Mouse (Mus musculus) brain, adult 2 months (tissue): Measurements from ENCODE around the gene Pde6b.

Source experiments
- DNase-seq: peaks from one replicate; pipeline ENCODE4 v3.0.0; 2011; ENCODE audit warnings: low read depth, low spot score

The Pde6b gene

DNA sequence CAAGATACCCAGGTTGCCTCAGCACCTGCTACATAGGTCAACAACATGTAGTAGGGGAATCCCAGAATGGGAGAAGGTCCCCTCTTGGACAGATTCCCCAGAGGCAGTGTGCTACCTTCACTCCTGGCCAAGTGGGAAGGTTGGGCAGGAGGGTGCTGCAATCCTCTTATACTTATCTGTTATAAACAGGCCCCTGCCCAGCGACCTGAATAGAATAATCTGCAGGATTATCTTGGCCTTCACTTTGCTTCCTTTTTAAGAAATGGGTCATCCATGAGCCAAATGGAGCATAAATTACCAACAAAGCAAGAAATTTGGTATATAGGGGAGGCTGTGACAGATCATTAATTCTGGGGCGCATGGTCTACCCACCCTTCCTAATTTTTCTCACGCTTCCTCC is 1.6 kb downstream of the Pde6b start:
- DNase-seq = no peak

DNA sequence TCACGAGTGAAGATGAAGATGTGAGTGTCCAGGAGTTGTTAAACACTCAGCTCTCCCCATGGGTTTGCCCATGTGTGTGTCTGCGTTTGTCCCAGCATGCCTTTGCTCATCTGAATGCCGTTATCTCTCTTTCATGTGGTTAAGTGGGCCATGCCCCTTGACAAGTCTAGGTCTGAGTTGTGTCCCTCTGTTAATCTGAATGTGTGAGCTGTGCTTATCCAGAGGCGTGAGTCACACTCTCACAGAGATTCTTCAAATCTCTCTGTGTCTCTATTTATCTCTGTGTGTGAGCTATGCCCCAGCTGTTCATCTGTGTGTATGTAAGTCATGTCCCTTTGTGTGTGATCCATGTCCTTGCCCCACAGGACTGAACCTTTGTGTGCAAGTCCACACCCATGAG is 15.3 kb downstream of the Pde6b start:
- DNase-seq = no peak

DNA sequence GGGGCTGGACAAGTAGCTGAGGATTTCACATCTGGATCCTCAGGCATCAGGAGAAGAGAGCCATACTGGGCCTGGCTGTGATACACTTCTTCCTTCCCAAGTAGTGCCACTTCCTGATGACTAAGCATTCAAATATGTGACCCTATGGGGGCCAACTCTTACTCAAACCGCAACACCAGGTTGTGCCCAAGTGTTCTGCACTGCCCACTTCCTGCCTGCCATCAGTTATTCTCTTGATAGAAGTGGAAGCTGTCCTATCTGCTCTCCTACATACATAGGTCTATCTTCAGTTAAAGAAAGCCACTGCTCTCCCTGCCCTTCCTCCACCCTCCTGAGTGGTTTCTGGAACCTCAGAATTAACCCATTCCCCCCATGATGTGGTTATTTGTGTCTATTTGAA is 17.3 kb downstream of the Pde6b start:
- DNase-seq = no peak

GRCm38 (mm10) chr5:108406977-108407376 is 18.8 kb downstream of the Pde6b start:
- peak; percentile 48 for DNase-seq

DNA sequence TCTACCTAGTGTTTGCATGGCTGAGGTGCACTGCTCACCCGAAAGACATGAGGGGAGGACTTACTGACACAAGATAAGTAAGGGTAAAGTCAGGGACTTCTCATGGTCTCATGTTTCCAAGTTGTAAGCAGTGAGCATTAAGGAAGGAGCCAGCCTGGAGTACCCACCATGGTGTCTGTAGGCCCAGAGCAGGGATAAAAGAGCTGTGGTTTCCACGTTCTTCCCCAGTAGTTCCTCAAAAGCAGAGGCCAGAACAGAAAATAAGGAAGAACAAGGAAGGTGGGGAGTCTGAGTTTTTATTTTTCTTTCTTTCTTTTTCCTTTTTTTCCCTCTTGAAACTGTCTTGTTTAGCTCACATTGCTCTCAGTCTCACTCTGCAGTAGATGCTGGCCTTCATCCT is 26.5 kb downstream of the Pde6b start:
- DNase-seq = no peak

GRCm38 (mm10) chr5:108422741-108423140 is 34.5 kb downstream of the Pde6b start:
- no peak for DNase-seq

DNA sequence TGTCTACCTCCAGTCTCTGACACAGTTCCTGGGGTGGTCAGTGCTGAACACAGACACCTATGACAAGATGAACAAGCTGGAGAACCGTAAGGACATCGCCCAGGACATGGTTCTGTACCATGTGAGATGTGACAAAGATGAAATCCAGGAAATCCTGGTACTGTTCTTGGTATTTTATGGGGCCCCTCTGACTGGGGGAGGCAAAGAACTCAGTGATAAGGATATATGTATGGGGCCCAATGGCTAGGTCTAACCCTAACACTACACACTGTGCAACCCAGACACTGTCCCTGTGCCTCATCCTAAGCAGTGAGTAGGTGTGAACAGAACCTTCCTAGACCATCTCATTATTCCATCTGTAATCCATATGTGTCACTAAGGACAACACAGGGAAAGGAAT is 35.2 kb downstream of the Pde6b start:
- no peak for DNase-seq

- DNase-seq = peak; percentile 74
These were observed 39.0 kb downstream of the Pde6b start for GRCm38 (mm10) chr5:108427186-108427585.

DNA sequence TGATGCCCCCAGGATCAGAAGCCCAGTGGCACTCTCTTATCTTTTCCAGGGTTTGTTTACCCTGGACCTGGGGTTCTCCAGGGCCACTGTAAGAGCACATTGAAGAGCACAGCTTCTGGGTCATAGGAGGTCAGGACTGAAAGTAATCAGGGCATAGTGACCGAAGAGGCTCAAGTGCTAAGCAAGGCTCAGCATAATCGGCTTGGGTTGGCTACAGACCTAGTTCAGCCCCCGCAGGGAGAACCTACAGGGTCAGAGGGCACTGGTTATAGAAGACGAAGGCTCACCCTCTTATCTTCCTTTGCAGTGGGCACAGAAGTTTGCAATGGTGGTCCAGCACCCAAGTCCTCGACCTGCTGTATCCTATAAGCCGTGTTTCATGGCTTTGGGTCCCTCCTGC is 43.0 kb downstream of the Pde6b start:
- DNase-seq = no peak

DNA sequence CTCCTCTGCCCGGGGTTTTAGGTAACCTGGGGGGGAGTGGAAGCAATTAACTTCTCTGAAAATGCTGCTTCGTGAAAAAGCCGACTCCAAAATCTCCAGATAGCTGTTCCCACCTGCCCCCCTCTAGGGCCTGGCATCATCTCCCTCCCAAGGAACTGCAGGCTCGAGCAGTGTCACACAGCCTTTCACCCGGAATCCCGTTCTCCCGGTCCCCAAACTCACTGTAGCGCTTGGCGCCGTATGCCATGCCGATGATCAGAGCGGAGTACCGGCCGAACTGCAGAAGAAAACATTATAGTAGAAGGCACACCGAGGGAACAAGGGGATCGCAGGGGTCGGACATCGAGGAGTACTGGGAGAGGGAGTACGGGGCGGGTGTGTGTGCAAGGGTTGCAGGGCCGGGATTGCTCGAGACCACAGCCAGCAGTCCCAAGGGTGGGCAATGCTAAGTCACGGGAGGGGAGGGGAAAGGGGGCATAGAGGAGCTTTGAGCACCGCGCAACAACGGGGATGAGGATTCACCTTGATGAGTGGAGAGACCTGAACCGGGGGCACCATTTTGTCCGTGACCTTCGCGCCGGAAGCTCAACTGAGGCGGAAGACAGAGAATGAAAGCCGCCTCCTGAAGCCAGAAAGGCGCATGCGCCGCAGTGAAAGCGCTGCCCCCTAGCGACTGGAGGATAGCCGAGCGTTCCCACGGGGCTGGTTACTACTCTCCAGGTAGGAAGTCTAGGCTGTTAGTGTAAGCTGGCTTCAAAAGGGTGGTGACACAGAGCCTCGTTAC is 45.8 kb downstream of the Pde6b start, which contains the start of gene Atp5k:
Gene Atp5k (minus strand): TSS at position 645 of the 784 bp plus-strand sequence.
- DNase-seq = peak; percentile 96

GRCm38 (mm10) chr5:108436101-108436500 is 47.9 kb downstream of the Pde6b start:
- no peak for DNase-seq

GRCm38 (mm10) chr5:108446973-108447372 is 58.8 kb downstream of the Pde6b start:
- no peak for DNase-seq

GRCm38 (mm10) chr5:108447857-108448256 is 59.7 kb downstream of the Pde6b start:
- no peak for DNase-seq

DNA sequence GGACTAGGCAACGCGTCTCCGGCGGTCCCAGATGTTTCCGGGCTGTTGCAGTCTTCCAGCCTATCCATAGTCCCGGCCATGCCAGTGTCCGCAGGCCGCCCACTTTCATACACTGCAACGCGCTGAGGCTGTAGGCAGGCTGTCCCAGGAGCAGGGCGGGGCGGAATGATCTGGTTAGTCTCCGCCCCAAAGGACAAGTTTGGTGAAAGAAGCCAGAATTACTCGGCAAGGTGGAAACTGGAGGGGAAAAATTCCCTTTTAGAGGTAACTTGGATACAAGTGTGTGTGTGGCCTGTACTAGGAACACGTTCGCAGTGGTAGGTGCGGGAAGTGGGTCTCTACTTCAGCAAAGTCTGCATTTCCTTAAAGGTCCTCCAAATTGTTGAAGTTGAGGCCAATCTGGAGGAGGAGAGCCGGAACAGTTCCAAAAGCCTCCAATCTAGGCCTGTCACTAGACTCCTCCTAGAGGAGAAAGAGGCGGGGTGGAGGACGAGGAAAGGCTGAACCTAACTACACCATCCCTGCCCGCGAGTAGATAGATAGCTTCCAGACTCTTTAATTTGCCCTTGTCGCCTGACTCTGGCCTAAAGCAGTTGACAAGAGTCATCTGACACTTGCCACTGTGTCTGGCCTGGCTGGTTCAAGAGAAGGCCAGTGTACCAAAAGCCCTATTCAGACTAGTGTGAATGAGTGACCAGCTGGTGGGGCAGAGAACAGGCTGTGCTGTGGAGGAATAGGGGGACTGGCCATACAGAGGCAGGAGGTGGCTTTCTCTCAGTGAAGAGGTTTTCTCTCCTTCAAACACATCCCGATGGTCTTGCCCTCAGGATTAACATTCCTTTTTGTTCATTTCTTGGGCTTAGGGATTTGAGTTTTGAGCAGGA is 60.8 kb downstream of the Pde6b start, which contains the start of gene Mfsd7a:
Gene Mfsd7a (minus strand): TSS at position 107 of the 884 bp plus-strand sequence.
- DNase-seq = peak; percentile 27

- no peak for DNase-seq
These were observed 62.8 kb downstream of the Pde6b start for GRCm38 (mm10) chr5:108450837-108451540.

GRCm38 (mm10) chr5:108451611-108452010 is 63.4 kb downstream of the Pde6b start:
- DNase-seq = no peak

DNA sequence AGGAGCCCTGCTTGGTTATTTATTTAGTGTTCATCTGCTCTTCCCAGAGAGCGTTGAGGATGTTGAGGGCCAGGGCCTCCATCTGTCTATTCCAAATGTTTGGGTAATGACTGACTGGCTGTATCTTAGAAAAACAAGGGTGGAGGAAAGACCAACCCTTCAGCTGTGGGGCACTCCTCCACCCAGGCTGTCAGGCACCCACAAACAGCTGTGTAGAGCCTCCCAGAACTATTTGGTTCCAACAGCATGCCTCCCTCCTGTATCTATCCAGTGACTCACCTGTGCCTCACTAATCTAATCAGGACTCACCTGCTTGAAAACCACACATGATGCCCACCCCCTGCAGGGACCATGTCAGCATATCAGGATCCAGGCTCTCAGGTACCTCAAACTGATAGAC is 64.2 kb downstream of the Pde6b start:
- DNase-seq = no peak

- DNase-seq = no peak
These were observed 65.9 kb downstream of the Pde6b start for GRCm38 (mm10) chr5:108454094-108454493.

DNA sequence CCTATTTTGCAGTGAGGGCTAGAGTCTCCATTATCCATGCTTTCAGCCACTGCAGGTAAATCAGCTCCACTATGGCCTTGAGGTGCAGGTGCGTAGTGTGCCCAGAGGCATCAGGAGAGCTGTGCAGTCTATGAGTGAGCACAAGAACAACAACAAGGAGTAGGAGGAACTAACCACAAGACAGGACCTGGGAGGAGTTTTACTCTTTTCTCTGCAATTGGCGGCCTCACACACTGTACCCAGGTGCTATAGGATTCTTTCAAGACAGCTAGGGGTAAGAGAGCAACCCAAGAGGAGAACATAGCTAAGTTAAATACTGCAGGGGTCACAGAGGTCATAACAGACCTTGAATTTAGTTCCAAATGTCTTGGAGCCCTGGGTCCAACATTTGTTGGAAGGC is 70.5 kb downstream of the Pde6b start:
- DNase-seq = no peak

- no peak for DNase-seq
These were observed 72.3 kb downstream of the Pde6b start for GRCm38 (mm10) chr5:108460461-108460860.

DNA sequence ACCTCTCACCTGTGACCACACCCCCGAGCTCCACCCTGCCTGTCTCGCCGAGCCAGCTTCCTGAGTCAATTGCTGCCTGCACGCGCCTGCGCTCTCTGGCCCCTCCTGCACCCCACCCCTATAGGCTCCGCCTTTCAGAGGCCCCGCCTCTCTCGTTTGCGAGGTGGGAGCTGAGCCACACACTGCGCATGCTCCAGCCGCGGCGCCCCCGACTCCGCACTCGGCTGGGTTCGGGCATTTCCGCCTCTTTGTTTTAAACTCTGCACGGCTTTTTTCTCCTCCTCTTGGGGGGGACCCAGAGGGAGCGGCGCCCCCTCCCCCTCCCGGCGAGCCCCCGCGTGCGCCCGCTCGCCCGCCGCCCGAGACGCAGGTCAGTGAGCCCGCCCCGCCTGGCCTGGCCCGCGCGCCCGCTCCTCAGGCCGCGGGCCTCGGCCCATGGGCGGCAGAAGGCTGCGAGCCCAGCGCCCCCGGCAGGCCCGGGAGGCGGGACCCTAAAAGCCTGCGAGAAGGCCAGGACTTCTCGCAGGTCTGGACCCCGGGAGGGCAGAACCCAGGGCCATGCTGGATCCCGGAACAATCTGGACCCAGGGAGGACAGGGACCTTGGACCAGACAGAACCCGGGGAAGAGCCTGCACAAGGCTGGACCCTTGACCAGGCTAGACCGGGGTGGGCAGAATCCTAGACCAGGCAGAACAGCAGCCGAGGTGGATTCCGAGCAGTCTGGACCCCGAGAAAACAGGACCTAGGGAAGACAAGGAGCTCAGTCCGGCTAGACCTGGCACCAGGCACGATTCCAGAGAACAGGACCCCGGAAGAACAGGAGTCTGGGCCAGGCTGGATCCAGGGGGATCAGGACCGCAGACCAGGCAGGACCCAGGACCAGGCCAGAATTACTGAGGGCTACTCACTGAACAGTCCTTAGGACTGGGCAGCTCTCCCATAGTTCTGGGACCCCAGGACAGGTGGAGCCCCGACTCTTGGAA is 73.2 kb downstream of the Pde6b start, which contains the start of gene Pcgf3:
Gene Pcgf3 (plus strand): TSS at position 151 of the 984 bp plus-strand sequence.
- DNase-seq = peak; percentile 98
